Mouse (Mus musculus): ENCODE data around the gene Thrb. TPM values are rescaled to one million over a fixed set of nuclear protein-coding genes. Genes with fewer than 3 reads are reported as not detected.

The Thrb gene
- polyA plus RNA-seq, 1 experiment: 0.05 TPM

- no peak overlapping the region for H3K4me3 ChIP-seq
- no peaks in the 10 kb centered on the region for H3K36me3 ChIP-seq (ENCODE audit: control insufficient read depth, insufficient read depth)
- H3K27me3 ChIP-seq (ENCODE audit: control insufficient read depth, insufficient read depth, insufficient read length): peaks cover 20% of the 10 kb centered on the region
- TF ChIP-seq MAX (IDR thresholded peaks at IDR 0.05; ENCODE audit: low read depth) (no peak), USF1 (IDR thresholded peaks at IDR 0.05; ENCODE audit: low read depth) (no peak), REST (IDR thresholded peaks at IDR 0.05; ENCODE audit: insufficient read depth, insufficient read length) (no peak), SRF (IDR thresholded peaks at IDR 0.05; ENCODE audit: control insufficient read depth, insufficient read length, low read depth) (no peak), POLR2A (IDR thresholded peaks at IDR 0.05; ENCODE audit: insufficient read length, low read depth) (no peak), POLR2AphosphoS2 (IDR thresholded peaks at IDR 0.05; ENCODE audit: insufficient read length, low read depth) (no peak), MYOD1 (IDR thresholded peaks at IDR 0.05; ENCODE audit: control insufficient read depth in 1 of 3, insufficient read length in 2 of 3, low read depth in 2 of 3) (no peak), CEBPB (IDR thresholded peaks at IDR 0.05; ENCODE audit: insufficient read depth, poor library complexity, severe bottlenecking) (no peak), TCF12 (IDR thresholded peaks at IDR 0.05; ENCODE audit: insufficient read depth, poor library complexity, severe bottlenecking) (no peak), MYOG (IDR thresholded peaks at IDR 0.05; ENCODE audit: control insufficient read depth in 1 of 3, insufficient read depth in 1 of 3, insufficient read length in 2 of 3, low read depth in 2 of 3) (no peak), TCF3 (IDR thresholded peaks at IDR 0.05; ENCODE audit: insufficient read length, low read depth) (no peak), E2F4 (IDR thresholded peaks at IDR 0.05; ENCODE audit: insufficient read depth) (no peak)
- no peaks in the 10 kb centered on the region for H3K79me2 ChIP-seq (ENCODE audit: control insufficient read depth, insufficient read depth)
- peak overlapping the region; percentile 48 for H3K4me2 ChIP-seq (ENCODE audit: low read depth)
- H3ac ChIP-seq (ENCODE audit: control insufficient read depth, insufficient read length): no peak overlapping the region
These were observed 453 bp downstream of the Thrb start for GRCm38 (mm10) chr14:17660329-17661099.

- Histone ChIP-seq H3ac (ENCODE audit: control insufficient read depth, insufficient read length) (no peak overlapping the region), H3K4me3 (no peak overlapping the region), H3K36me3 (ENCODE audit: control insufficient read depth, insufficient read depth) (no peaks in the 10 kb centered on the region), H3K27me3 (ENCODE audit: control insufficient read depth, insufficient read depth, insufficient read length) (peaks cover 20% of the 10 kb centered on the region), H3K79me2 (ENCODE audit: control insufficient read depth, insufficient read depth) (no peaks in the 10 kb centered on the region), H3K4me2 (ENCODE audit: low read depth) (peak overlapping the region; percentile 45)
- TF ChIP-seq POLR2A (IDR thresholded peaks at IDR 0.05; ENCODE audit: insufficient read length, low read depth) (no peak), E2F4 (IDR thresholded peaks at IDR 0.05; ENCODE audit: insufficient read depth) (no peak), MYOG (IDR thresholded peaks at IDR 0.05; ENCODE audit: control insufficient read depth in 1 of 3, insufficient read depth in 1 of 3, insufficient read length in 2 of 3, low read depth in 2 of 3) (no peak), MAX (IDR thresholded peaks at IDR 0.05; ENCODE audit: low read depth) (no peak)
These were observed 1.1 kb downstream of the Thrb start for GRCm38 (mm10) chr14:17661100-17661521.

- Histone ChIP-seq H3K27me3 (ENCODE audit: control insufficient read depth, insufficient read depth, insufficient read length) (peaks cover 20% of the 10 kb centered on the region), H3K4me2 (ENCODE audit: low read depth) (no peak overlapping the region), H3K4me3 (no peak overlapping the region), H3K79me2 (ENCODE audit: control insufficient read depth, insufficient read depth) (no peaks in the 10 kb centered on the region), H3ac (ENCODE audit: control insufficient read depth, insufficient read length) (no peak overlapping the region), H3K36me3 (ENCODE audit: control insufficient read depth, insufficient read depth) (no peaks in the 10 kb centered on the region)
- no peak for TF ChIP-seq TCF12 (IDR thresholded peaks at IDR 0.05; ENCODE audit: insufficient read depth, poor library complexity, severe bottlenecking)
These were observed 2.0 kb downstream of the Thrb start for GRCm38 (mm10) chr14:17662087-17662486.

- TF ChIP-seq CEBPB (IDR thresholded peaks at IDR 0.05; ENCODE audit: insufficient read depth, poor library complexity, severe bottlenecking) (no peak), TCF12 (IDR thresholded peaks at IDR 0.05; ENCODE audit: insufficient read depth, poor library complexity, severe bottlenecking) (no peak), USF1 (IDR thresholded peaks at IDR 0.05; ENCODE audit: low read depth) (no peak), POLR2AphosphoS2 (IDR thresholded peaks at IDR 0.05; ENCODE audit: insufficient read length, low read depth) (no peak), E2F4 (IDR thresholded peaks at IDR 0.05; ENCODE audit: insufficient read depth) (no peak), TCF3 (IDR thresholded peaks at IDR 0.05; ENCODE audit: insufficient read length, low read depth) (no peak), SRF (IDR thresholded peaks at IDR 0.05; ENCODE audit: control insufficient read depth, insufficient read length, low read depth) (no peak), REST (IDR thresholded peaks at IDR 0.05; ENCODE audit: insufficient read depth, insufficient read length) (no peak), POLR2A (IDR thresholded peaks at IDR 0.05; ENCODE audit: insufficient read length, low read depth) (no peak), MYOD1 (IDR thresholded peaks at IDR 0.05; ENCODE audit: control insufficient read depth in 1 of 3, insufficient read length in 2 of 3, low read depth in 2 of 3) (no peak), MAX (IDR thresholded peaks at IDR 0.05; ENCODE audit: low read depth) (no peak), MYOG (IDR thresholded peaks at IDR 0.05; ENCODE audit: control insufficient read depth in 1 of 3, insufficient read depth in 1 of 3, insufficient read length in 2 of 3, low read depth in 2 of 3) (no peak)
- H3K36me3 ChIP-seq (ENCODE audit: control insufficient read depth, insufficient read depth): no peaks in the 10 kb centered on the region
- no peaks in the 10 kb centered on the region for H3K27me3 ChIP-seq (ENCODE audit: control insufficient read depth, insufficient read depth, insufficient read length)
- H3K4me3 ChIP-seq: no peak overlapping the region
- H3K4me2 ChIP-seq (ENCODE audit: low read depth): no peak overlapping the region
- no peak overlapping the region for H3ac ChIP-seq (ENCODE audit: control insufficient read depth, insufficient read length)
- H3K79me2 ChIP-seq (ENCODE audit: control insufficient read depth, insufficient read depth): no peaks in the 10 kb centered on the region
These were observed 14.3 kb downstream of the Thrb start for GRCm38 (mm10) chr14:17674335-17674734.

GRCm38 (mm10) chr14:17675214-17675613 is 15.2 kb downstream of the Thrb start:
- Histone ChIP-seq H3K4me2 (ENCODE audit: low read depth) (no peak overlapping the region), H3ac (ENCODE audit: control insufficient read depth, insufficient read length) (no peak overlapping the region), H3K27me3 (ENCODE audit: control insufficient read depth, insufficient read depth, insufficient read length) (no peaks in the 10 kb centered on the region), H3K4me3 (no peak overlapping the region), H3K79me2 (ENCODE audit: control insufficient read depth, insufficient read depth) (no peaks in the 10 kb centered on the region), H3K36me3 (ENCODE audit: control insufficient read depth, insufficient read depth) (no peaks in the 10 kb centered on the region)
- TF ChIP-seq SRF (IDR thresholded peaks at IDR 0.05; ENCODE audit: control insufficient read depth, insufficient read length, low read depth): no peak
- no peak for TF ChIP-seq MAX (IDR thresholded peaks at IDR 0.05; ENCODE audit: low read depth)
- TF ChIP-seq MYOG (IDR thresholded peaks at IDR 0.05; ENCODE audit: control insufficient read depth in 1 of 3, insufficient read depth in 1 of 3, insufficient read length in 2 of 3, low read depth in 2 of 3): no peak
- TF ChIP-seq MYOD1 (IDR thresholded peaks at IDR 0.05; ENCODE audit: control insufficient read depth in 1 of 3, insufficient read length in 2 of 3, low read depth in 2 of 3): no peak
- TF ChIP-seq REST (IDR thresholded peaks at IDR 0.05; ENCODE audit: insufficient read depth, insufficient read length): no peak
- TF ChIP-seq USF1 (IDR thresholded peaks at IDR 0.05; ENCODE audit: low read depth): no peak
- no peak for TF ChIP-seq CEBPB (IDR thresholded peaks at IDR 0.05; ENCODE audit: insufficient read depth, poor library complexity, severe bottlenecking)
- no peak for TF ChIP-seq POLR2A (IDR thresholded peaks at IDR 0.05; ENCODE audit: insufficient read length, low read depth)
- no peak for TF ChIP-seq POLR2AphosphoS2 (IDR thresholded peaks at IDR 0.05; ENCODE audit: insufficient read length, low read depth)
- TF ChIP-seq E2F4 (IDR thresholded peaks at IDR 0.05; ENCODE audit: insufficient read depth): no peak
- TF ChIP-seq TCF12 (IDR thresholded peaks at IDR 0.05; ENCODE audit: insufficient read depth, poor library complexity, severe bottlenecking): no peak
- TF ChIP-seq TCF3 (IDR thresholded peaks at IDR 0.05; ENCODE audit: insufficient read length, low read depth): no peak
